Mouse (Mus musculus) ES-E14 (cell line): ENCODE measurements at regions not wholly inside any gene's neighbourhood (a gene's known extent, or its start where the extent isn't known, plus 50 kb on each side); places are given as distances from the start of the nearest gene placed in this dataset.

ENCODE experiments used
- CHD2 ChIP-seq: IDR thresholded peaks from 2 replicates; pipeline ENCODE4 v1.6.1; 2014; ENCODE audit warnings: mild to moderate bottlenecking, low read depth, low read length, inconsistent platforms
- HCFC1 ChIP-seq: IDR thresholded peaks from 2 replicates; pipeline ENCODE4 v1.6.1; 2012; ENCODE audit warnings: low read length, inconsistent platforms, borderline replicate concordance; ENCODE audit not compliant: insufficient read depth
- MAFK ChIP-seq: IDR thresholded peaks from 2 replicates; pipeline ENCODE4 v1.6.1; 2014; ENCODE audit warnings: mild to moderate bottlenecking, low read depth, low read length, inconsistent platforms; ENCODE audit not compliant: insufficient read depth
- ZC3H11A ChIP-seq: IDR thresholded peaks from 2 replicates; pipeline ENCODE4 v1.6.1; 2012; ENCODE audit warnings: low read depth, mild to moderate bottlenecking, inconsistent platforms, low read length, borderline replicate concordance
- ZNF384 ChIP-seq: IDR thresholded peaks from 2 replicates; pipeline ENCODE4 v1.6.1; 2012; ENCODE audit warnings: low read depth, low read length, inconsistent platforms

DNA sequence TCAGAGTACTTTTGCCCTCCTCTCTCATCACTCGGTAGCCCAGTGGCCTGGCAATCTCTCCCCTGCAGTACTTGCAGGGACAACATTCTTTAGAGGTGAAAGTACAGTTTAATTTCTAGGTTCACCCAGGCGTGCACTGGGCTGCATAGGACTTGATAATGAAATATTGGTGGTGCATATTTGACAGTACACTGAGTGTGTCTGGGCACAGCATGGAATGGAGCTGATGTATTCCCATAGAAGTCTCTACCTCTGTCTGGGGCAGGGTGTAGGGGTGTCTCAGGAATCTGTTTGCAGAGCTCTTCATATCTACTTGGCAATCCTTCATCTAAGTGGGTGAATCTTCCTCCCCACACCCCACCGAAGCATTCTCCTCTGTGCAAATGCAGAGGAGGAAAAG lies 893.8 kb downstream of the Gm9195 start:
- TF ChIP-seq CHD2 (no peak), MAFK (no peak), ZC3H11A (no peak), ZNF384 (no peak), HCFC1 (no peak)
